Mouse (Mus musculus): ENCODE results near the gene Plb1. TPM values are rescaled to one million over a fixed set of nuclear protein-coding genes. Genes with fewer than 3 reads are reported as not detected.

Plb1 gene
- polyA plus RNA-seq, 1 experiment from 2014 or later: not detected

DNA sequence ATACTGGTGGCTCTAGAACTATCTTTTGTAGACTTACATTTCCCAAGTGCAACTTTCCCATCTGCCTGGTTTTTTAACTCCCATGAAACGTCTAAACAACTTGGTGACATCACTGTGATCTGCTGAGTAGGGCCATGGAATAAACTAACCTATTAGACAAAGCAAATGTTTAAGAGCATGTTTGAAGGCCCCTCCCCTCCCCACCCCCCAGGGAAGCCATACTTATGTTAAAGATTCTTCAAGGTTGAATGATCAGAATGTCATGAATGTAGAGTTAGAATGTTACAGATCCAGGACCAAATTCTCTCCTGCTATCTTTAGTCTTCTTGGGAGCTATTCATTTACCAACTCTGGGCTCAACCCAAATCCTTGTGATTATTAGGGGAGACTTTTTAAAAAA lies 107.7 kb downstream of the Plb1 start:
- peaks cover 3% of the 10 kb centered on the region; the same call in 1 of the 2 replicates for H3K4me1 ChIP-seq
- no peak overlapping the region for H3K27ac ChIP-seq
- H3K4me3 ChIP-seq: no peak overlapping the region
- no peaks in the 10 kb centered on the region for H3K36me3 ChIP-seq
- no peak overlapping the region for H3K4me2 ChIP-seq (replicated peaks)
- H3K27me3 ChIP-seq (replicated peaks): no peaks in the 10 kb centered on the region
- H3K9ac ChIP-seq: no peak overlapping the region
- WGBS: 68% methylated on average over 1 of the region's 1 CpGs
- no peaks in the 10 kb centered on the region for H3K9me3 ChIP-seq
- no peak for ATAC-seq (ENCODE audit: low FRiP score, low read depth)

DNA sequence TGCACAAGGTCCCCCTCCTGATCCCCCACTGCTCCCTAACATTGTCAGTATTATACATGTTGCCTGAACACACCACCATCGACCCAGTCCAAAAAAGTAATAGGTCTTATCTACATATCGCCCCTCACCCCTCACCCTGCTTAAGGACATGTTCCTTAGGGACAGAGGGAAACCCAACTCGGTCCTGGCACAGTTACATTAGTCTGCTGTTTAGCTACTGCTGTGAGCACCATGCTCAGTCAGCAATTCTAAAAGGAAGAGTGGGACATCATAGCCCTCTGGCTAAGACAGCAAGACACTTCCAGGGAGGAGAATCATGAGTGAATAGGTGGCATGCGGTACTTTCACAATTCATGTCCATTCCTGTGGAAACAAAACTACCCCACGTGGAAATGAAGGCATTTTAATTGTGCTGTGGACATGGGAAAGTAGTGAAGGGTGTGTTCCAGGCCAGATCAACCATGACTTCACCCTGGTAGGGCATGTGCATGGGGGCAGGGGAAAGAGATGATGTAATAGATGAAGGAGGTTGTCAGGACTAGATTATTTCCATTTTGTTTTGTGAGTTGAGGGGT lies 110.3 kb downstream of the Plb1 start:
- H3K4me3 ChIP-seq: no peak overlapping the region
- no peak overlapping the region for H3K4me2 ChIP-seq (replicated peaks)
- H3K27ac ChIP-seq: no peak overlapping the region
- H3K4me1 ChIP-seq: no peaks in the 10 kb centered on the region
- no peak for ATAC-seq (ENCODE audit: low FRiP score, low read depth)
- H3K9me3 ChIP-seq: no peaks in the 10 kb centered on the region
- H3K36me3 ChIP-seq: no peaks in the 10 kb centered on the region
- 74% methylated on average over 5 of the region's 5 CpGs for WGBS
- H3K27me3 ChIP-seq (replicated peaks): no peaks in the 10 kb centered on the region
- no peak overlapping the region for H3K9ac ChIP-seq

- H3K27ac ChIP-seq: no peak overlapping the region
- ATAC-seq (ENCODE audit: low FRiP score, low read depth): no peak
- H3K4me1 ChIP-seq: no peaks in the 10 kb centered on the region
- H3K9ac ChIP-seq: no peak overlapping the region
- no peak overlapping the region for H3K4me3 ChIP-seq
- no peaks in the 10 kb centered on the region for H3K9me3 ChIP-seq
- H3K4me2 ChIP-seq (replicated peaks): no peak overlapping the region
- H3K36me3 ChIP-seq: no peaks in the 10 kb centered on the region
- no peaks in the 10 kb centered on the region for H3K27me3 ChIP-seq (replicated peaks)
- 53% methylated on average over 10 of the region's 10 CpGs for WGBS
Observed at GRCm38 (mm10) chr5:32346025-32346912, 113.8 kb downstream of the Plb1 start.

DNA sequence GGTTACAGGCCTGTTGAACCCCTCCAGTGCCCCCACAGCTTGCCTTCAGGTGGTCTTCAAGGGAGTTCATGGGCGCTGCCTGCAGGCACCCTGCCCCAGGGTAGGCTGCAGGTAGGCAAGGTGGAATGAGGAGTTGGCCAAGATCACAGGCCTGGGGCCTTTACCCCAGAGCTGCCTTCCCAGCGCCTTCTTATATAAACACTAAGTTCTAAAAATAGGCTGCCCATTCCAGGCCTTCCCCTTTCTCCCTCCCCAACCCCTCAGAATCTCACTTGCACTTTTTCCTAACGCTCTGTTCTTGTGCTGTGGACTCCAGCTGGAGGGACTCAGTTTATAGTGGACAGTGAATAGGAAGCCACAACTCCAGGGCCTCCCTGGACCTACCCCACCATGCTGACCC lies 117.2 kb downstream of the Plb1 start:
- 75% methylated on average over 3 of the region's 3 CpGs for WGBS

GRCm38 (mm10) chr5:32350551-32351256 lies 118.2 kb downstream of the Plb1 start:
- ATAC-seq (ENCODE audit: low FRiP score, low read depth): no peak
- H3K27me3 ChIP-seq (replicated peaks): no peaks in the 10 kb centered on the region
- H3K4me2 ChIP-seq (replicated peaks): no peak overlapping the region
- H3K4me1 ChIP-seq: no peaks in the 10 kb centered on the region
- H3K9me3 ChIP-seq: no peaks in the 10 kb centered on the region
- H3K27ac ChIP-seq: no peak overlapping the region
- 88% methylated on average over 3 of the region's 3 CpGs for WGBS
- H3K9ac ChIP-seq: no peak overlapping the region
- no peak overlapping the region for H3K4me3 ChIP-seq
- H3K36me3 ChIP-seq: no peaks in the 10 kb centered on the region

More for the DNA sequence above, 117.2 kb downstream of the Plb1 start:
- Histone ChIP-seq H3K27ac (no peak overlapping the region), H3K4me2 (replicated peaks) (no peak overlapping the region), H3K9ac (no peak overlapping the region), H3K4me3 (no peak overlapping the region), H3K4me1 (no peaks in the 10 kb centered on the region), H3K27me3 (replicated peaks) (no peaks in the 10 kb centered on the region), H3K36me3 (no peaks in the 10 kb centered on the region), H3K9me3 (no peaks in the 10 kb centered on the region)
- ATAC-seq (ENCODE audit: low FRiP score, low read depth): no peak

DNA sequence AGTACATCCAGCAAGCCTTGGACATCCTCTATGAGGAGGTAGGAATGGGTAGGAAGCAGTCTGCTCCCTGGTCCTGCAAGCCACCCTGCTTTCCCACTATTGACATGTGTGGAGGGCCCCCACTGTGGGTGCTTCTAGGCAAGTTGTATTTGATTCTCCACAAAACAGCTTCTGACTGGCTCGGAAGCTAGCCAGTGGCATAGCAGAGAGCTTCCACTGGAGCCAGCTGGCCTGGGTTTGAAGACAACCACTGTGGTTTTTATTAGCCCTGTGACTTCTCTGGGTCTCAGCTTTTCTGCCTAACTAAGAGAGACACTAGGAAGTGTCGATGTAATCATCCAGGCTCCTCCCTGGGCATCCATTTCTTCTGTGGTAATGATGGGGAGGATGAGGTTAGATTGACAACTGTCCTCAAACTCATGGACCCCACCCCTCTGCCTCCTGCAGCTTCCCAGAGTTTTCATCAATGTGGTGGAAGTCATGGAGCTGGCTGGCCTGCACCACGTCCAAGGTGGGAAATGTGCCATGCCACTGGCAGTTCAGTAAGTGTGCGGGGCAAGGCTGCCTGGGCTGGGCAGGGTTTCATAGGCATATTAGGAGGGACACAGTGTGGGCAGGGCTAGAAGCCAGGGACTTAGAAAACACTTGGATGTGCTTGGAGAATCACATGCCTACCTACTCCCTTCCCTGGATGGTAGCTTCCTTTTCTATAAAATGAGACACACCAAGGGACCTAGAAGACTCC lies 119.4 kb downstream of the Plb1 start:
- Histone ChIP-seq H3K9me3 (no peaks in the 10 kb centered on the region), H3K36me3 (no peaks in the 10 kb centered on the region), H3K4me3 (no peak overlapping the region), H3K27ac (no peak overlapping the region), H3K4me2 (replicated peaks) (no peak overlapping the region), H3K9ac (no peak overlapping the region), H3K27me3 (replicated peaks) (no peaks in the 10 kb centered on the region), H3K4me1 (no peaks in the 10 kb centered on the region)
- no peak for ATAC-seq (ENCODE audit: low FRiP score, low read depth)
- 82% methylated on average over 4 of the region's 4 CpGs for WGBS

GRCm38 (mm10) chr5:32352845-32353244 lies 120.3 kb downstream of the Plb1 start:
- no peak for ATAC-seq (ENCODE audit: low FRiP score, low read depth)
- Histone ChIP-seq H3K27ac (no peak overlapping the region), H3K4me3 (no peak overlapping the region), H3K36me3 (no peaks in the 10 kb centered on the region), H3K4me2 (replicated peaks) (no peak overlapping the region), H3K4me1 (no peaks in the 10 kb centered on the region), H3K9me3 (no peaks in the 10 kb centered on the region), H3K9ac (no peak overlapping the region), H3K27me3 (replicated peaks) (no peaks in the 10 kb centered on the region)
- WGBS: 81% methylated on average over 3 of the region's 3 CpGs

- ATAC-seq (ENCODE audit: low FRiP score, low read depth): no peak
Observed at GRCm38 (mm10) chr5:32353280-32353679, 120.8 kb downstream of the Plb1 start.

GRCm38 (mm10) chr5:32360511-32360910 lies 128.0 kb downstream of the Plb1 start:
- Histone ChIP-seq H3K36me3 (no peaks in the 10 kb centered on the region), H3K4me3 (no peak overlapping the region), H3K27ac (no peak overlapping the region), H3K4me2 (replicated peaks) (no peak overlapping the region), H3K4me1 (no peaks in the 10 kb centered on the region), H3K9ac (no peak overlapping the region), H3K9me3 (no peaks in the 10 kb centered on the region), H3K27me3 (replicated peaks) (no peaks in the 10 kb centered on the region)
- 91% methylated on average over 4 of the region's 4 CpGs for WGBS
- ATAC-seq (ENCODE audit: low FRiP score, low read depth): no peak

More at GRCm38 (mm10) chr5:32353280-32353679, 120.8 kb downstream of the Plb1 start:
- H3K36me3 ChIP-seq: no peaks in the 10 kb centered on the region
- H3K4me2 ChIP-seq (replicated peaks): no peak overlapping the region
- H3K4me1 ChIP-seq: no peaks in the 10 kb centered on the region
- H3K9ac ChIP-seq: no peak overlapping the region
- no peaks in the 10 kb centered on the region for H3K27me3 ChIP-seq (replicated peaks)
- H3K27ac ChIP-seq: no peak overlapping the region
- no peak overlapping the region for H3K4me3 ChIP-seq
- 72% methylated on average over 2 of the region's 2 CpGs for WGBS
- H3K9me3 ChIP-seq: no peaks in the 10 kb centered on the region

- no peak overlapping the region for H3K27ac ChIP-seq
- no peak overlapping the region for H3K4me3 ChIP-seq
- no peaks in the 10 kb centered on the region for H3K4me1 ChIP-seq
- no peaks in the 10 kb centered on the region for H3K27me3 ChIP-seq (replicated peaks)
- no peak overlapping the region for H3K4me2 ChIP-seq (replicated peaks)
- no peak overlapping the region for H3K9ac ChIP-seq
- ATAC-seq (ENCODE audit: low FRiP score, low read depth): no peak
- H3K9me3 ChIP-seq: no peaks in the 10 kb centered on the region
- WGBS: 91% methylated on average over 3 of the region's 3 CpGs
- H3K36me3 ChIP-seq: no peaks in the 10 kb centered on the region
Observed at GRCm38 (mm10) chr5:32361441-32362235, 129.1 kb downstream of the Plb1 start.

DNA sequence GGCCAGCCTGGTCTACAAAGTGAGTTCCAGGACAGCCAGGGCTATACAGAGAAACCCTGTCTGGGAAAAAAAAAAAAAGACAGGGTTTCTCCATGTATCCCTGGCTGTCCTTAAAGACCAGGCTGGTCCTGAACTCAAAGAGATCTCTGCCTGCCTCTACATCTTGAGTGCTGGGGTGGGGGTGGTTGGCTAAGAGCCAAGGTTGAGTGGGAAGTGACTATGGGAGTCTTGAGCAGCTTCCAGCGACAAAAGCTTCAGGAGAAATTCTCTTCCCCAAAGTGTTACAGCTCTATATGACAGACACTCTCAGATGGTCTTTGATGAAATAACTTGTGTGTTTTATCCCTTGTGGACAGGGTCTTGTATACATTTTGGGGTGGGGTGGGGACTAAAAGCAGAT lies 136.9 kb downstream of the Plb1 start:
- 89% methylated on average over 1 of the region's 1 CpGs for WGBS
- no peaks in the 10 kb centered on the region for H3K36me3 ChIP-seq

More for the DNA sequence above, 136.9 kb downstream of the Plb1 start:
- Histone ChIP-seq H3K27ac (no peak overlapping the region), H3K27me3 (replicated peaks) (no peaks in the 10 kb centered on the region), H3K4me3 (no peak overlapping the region), H3K9ac (no peak overlapping the region), H3K4me2 (replicated peaks) (no peak overlapping the region), H3K4me1 (no peaks in the 10 kb centered on the region), H3K9me3 (no peaks in the 10 kb centered on the region)
- ATAC-seq (ENCODE audit: low FRiP score, low read depth): no peak
